Mouse (Mus musculus) retina, postnatal 1 day (tissue): ENCODE measurements at regions not wholly inside any gene's neighbourhood (a gene's known extent, or its start where the extent isn't known, plus 50 kb on each side); places are given as distances from the start of the nearest gene placed in this dataset.

ENCODE experiments used
- DNase-seq: peaks from one replicate; pipeline ENCODE4 v3.0.0-alpha.2; 2012

- no peak for DNase-seq
These were observed 54.8 kb downstream of the 1700122O11Rik start for GRCm38 (mm10) chr17:47983286-47983685.

GRCm38 (mm10) chr17:47981556-47982027 is 56.5 kb downstream of the 1700122O11Rik start:
- peak; percentile 88 for DNase-seq

- DNase-seq = no peak
These were observed 54.8 kb upstream of the Foxp4 start for GRCm38 (mm10) chr17:47979266-47979665.

DNA sequence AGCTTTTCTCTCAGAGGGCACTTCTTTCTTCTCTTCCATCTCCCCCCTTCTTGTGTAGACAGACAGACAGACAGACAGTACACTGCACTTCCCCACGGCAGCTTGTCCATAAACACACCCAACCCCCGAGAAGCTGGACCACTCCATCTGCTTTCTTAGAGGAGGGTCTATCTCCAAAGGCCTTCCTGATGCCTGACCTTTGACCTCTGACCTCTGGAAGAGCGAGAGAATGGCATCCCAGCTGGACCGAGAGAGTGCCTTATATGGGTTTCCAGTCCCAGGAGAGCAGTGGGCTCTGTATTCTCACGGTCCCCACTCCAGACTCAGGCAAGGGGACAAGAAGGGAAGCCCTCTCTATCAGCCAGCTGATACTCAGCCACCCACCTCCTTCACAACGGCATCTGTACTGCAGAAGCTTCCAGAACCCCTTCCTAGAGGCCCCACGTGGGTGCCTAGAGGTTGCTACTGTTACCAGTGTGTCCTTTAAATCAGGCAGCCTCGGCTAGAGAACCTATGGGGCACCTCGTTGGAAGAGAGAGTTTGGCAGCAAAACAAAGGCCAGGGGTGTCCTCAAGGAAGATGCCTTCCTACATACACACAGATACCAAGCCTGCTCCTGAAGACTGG is 54.1 kb upstream of the Foxp4 start:
- no peak for DNase-seq

DNA sequence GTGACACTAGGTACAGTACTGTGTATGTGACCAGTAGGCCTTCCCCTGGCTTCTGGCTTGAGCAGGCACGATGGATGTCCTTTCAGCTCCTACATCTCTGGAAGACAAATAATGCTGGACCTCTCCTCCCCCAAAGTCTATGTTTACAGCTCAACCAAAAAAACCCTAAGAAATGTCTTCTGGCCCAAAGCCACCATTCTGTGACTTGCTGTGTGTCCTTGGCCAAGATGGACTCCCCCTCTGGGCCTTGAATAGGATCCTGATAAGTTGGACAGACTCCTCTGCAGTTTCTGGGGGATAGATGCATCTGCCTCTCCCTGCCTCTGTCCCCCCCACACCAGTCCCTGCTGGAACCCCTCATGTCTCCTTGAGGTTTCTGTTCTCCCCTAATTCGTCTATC is 53.6 kb upstream of the Foxp4 start:
- DNase-seq = no peak

GRCm38 (mm10) chr17:47976999-47977357 is 52.5 kb upstream of the Foxp4 start:
- DNase-seq = no peak

DNA sequence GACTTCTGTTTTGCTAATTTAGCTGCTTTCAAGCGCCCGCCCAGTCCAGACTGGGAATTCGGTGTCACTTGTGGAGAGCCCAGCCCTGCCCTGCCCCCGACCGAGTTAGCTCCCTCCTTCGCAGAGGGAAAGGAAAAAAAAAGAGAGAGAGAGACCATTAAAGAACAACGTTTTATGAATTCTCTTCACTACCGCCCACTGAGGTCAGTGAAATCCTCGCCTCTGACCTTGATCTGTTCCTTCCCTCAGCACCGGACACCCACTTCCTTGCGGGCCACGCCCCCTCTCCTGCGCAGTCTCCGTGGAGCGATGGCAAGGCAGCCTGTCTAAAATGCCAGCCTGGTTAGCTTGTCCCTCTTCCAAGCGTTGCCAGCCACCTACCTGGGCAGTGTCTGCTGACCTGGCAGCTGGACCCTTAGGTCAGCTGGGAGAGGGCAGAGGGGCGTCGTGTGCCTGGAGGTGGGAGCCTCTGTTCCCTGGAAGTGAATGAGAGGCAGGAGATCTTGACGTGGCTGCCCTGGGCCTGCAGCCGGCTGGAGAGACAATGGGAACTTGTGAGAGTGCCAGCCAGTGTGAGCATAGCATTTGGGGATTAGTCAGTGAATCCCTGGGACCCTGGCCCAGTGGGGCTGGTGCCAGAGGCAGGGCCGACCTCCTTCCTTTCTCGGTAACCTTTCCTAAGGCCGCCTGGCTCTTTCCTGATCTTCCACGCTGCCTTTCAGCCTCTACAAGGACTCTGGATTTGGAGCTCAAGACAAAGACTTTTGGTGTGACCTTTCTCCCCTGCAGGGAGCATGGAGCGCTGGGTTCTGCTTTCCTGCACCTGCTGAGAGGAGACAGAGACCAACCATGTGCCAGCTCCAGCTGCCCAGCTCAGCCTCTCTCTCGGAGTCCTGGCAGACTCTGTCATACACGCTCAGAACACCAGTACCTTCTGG is 51.9 kb upstream of the Foxp4 start:
- DNase-seq = peak; percentile 66

DNA sequence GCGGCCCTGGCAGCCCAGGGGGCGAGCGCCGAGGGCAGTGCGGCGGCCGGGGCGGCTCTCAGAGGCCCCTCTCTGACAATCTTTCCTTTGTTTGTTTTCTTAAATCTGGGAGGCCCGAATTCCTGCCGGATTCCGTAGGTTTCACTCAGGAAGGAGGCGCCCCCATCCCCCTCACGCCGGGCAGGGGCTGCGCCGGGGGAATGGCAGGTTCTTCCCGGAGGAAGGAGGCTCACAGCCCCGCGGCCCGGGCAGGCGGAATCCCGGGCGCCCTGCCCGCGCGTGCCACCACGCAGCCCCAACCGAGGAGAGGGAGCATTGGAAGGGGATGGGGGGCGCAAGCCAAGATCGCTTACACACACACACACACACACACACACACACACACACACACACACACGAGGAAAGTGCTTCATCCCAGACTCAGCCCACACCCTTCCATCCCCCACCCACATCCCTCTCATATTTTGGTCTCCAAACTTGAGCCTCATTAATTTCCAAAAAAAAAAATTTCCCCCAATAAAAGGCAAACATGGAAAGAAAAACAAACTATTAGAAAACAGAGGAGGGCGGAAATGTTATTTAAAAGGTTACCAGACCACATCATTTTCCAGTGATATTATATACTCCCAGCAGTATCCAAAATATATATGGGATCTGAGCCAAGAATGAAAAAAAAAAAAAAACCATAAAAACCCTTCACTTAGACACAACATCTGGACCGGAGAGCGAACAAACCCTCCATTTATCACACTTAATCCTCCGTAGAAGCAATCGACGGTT is 51.0 kb upstream of the Foxp4 start:
- peak; percentile 52 for DNase-seq

- no peak for DNase-seq
These were observed 50.1 kb upstream of the Foxp4 start for GRCm38 (mm10) chr17:47974503-47974902.
